Mouse (Mus musculus): ENCODE measurements around the gene Celf5.

Gene Celf5

DNA sequence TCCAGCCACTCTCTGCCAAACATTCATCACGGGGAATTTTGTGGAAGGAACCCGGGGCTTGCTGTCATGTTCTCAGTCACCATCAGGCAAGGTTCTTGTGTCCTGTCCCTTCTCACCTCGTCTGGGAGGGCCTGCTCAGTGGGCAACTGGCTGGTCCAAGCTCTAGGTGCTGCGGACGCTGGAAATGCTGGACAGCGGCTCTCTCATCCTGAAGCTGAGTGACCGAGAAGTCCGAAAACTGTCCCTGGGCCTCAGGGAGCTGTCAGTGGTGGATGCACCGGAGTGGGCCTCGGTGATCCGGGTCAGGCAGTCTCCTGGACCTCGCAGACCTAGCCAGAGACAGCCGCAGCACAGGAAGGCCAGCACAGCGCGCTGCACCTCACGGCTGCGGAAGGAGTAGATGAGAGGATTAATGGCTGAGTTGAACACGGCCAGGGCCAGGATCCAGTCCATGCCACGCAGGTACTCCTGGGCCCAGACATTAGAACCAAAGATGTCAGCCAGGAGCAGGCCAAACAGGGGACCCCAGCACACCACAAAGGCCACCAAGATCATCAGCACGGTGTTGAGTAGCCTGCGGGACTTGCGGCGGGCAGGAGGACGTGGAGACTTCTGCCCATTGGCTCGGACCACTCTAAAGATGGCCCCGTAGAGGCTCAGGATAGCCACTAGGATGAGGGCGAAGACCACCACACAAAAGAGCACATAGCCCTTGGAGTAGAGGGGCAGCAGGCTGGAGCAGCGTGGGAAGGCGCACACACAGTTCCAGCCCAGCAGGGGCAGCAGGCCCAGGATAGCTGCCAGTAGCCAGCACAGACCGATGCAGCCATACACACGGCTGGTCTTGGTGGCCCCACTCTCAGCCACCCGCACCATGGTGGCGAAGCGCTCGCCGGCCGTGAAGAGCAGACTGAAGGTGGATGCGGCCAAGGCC, 16.1 kb upstream of the Celf5 start:
- DNase-seq (ENCODE audit: low spot score in 2 of 2): no peak

DNA sequence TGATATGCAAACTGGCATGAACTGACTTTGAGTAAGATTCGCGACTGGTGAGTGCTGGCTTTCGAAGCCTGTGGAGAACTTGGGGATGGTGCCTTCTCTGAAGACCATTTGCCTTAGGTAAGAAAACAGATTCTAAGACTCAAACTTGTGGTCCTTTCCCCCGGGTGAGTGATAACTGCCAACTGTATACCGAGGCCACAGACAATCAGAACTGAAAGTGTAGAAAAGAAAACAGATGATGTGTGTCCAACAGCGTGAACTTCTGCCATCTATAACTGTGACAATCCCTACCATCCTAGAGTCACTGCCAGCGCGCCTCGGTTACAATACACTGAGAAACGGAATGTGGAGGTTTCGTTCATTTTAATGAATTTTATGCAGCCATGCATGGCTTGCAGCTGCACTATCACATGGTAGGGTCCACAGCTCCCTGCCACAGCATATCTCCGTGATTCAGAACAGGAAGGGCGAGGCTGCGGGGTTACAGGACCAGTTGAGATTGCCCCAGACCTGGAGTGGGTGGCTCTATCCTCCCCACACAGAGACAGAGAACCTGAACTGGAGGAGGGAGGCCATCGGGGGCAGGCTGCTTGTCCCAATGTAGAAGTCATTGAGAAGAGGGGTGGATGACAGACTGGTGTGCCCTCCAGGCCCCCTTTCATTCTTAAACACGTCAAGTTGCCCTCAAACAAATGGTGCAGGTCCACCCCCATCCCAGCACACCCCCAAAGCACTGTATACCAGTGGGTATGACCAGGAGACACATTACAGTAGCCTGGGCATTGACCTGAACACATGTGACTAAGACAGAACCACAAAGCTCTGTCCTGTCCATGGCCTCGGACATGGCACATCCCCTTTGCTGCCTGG, 15.1 kb upstream of the Celf5 start:
- peak; percentile 74 to 76 for DNase-seq (ENCODE audit: low spot score in 2 of 2)

DNA sequence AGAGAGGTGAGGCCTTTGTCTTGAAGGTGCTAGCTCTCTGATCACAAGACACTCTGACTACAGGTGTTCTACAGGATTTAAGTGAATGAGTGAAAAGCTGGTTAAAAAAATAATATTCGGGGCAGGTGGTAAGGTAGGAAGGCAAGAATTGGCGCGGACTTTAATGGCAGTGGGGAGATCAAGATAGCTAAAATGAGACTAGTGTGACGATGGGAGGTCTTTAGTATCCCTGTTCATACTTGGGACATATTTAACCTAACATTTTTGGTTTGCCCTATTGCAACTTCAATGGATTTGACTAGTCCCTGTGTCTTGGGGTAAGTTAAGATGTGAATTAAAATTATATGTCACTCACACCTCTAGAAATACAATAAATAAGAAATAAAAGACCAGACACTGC, 14.5 kb upstream of the Celf5 start:
- no peak for DNase-seq (ENCODE audit: low spot score in 2 of 2)

GRCm38 (mm10) chr10:81496264-81496901, 13.9 kb upstream of the Celf5 start, which contains the start of gene Ncln:
TSS of gene Ncln (minus strand) at chr10:81496392.
- DNase-seq (ENCODE audit: low spot score in 2 of 2): peak; percentile 97 to 98

DNA sequence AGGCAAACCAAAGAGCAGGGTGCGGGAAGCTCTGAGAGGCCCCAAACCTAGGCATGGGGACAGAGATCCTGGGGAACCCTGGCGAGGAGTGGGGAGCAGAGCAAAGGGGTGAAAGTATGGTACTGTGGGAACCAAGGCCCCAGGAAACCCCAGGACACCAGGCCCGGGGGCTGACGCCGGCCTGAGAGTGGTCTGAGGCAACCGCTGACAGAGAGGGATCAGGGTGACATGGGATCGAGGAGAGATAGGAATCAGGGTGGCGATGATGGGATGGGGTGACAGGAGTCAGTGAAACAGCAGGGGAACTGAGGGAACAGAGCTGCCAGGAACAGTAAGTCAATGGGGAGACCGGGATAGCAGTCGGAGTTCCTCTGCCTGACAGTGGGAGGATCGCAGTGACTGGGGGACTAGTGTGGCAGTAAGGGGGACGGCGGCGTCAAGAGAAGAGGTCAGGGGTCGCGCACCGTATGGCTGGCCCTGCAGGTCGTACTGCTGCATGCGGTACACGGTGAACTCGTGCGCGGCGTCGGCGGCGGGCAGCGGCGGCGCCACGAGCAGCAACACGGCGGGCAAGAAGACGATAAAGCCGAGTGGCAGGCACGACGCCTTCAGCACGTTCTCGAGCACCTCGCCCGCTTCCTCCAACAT, 13.2 kb upstream of the Celf5 start:
- no peak for DNase-seq (ENCODE audit: low spot score in 2 of 2)

DNA sequence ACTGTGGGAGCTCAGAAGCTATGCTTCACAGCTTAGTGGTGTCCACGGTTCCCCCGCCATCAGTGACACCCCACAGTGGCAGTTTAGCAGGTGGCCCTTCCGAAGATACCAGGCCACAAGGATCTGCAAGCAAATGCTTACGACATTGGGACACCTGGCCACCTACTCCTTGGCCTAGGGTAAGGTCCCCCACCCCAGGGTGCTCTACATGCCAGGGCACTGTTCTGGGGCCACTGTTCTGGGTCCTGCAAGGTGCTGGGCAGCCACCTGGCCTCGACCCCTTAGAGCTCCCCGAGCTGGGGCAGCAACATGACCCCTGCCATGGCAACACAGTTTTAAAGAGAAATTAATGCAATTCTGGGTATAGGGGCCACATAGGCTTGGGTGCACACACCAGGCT, 12.6 kb upstream of the Celf5 start:
- no peak for DNase-seq (ENCODE audit: low spot score in 2 of 2)

- DNase-seq (ENCODE audit: low spot score in 2 of 2): peak in 1 of 2 experiments; percentile 43
These were observed 11.9 kb upstream of the Celf5 start for GRCm38 (mm10) chr10:81494260-81495041.

DNA sequence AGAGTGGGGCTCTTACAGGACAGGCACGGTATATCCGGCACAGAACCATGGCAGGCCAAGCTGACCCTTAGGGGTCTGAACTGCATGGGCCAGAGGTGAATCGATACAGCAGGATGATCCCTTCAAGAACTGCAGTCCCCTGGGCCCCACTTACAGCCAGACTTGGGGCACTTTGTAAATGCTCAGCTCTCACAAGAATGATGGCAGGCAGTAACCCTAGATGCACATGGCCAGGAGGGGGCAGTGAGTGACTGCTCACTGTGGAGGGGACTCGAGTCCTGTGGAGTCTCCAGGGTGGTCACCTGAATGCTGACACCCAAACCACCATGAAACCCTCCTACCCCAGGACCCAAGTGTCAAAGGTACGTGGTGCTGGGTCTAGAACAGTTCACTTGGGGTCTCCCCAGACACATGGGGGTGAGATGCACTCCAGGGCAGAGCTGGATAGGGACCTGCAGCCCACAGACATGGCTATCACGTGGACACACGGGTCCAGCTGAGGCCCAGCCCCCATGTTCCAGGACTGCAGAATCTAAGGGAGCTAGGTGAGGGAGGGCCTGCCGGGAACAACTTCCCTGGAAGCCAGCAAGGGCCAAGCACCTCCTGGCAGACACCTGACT, 11.2 kb upstream of the Celf5 start:
- peak in 1 of 2 experiments; percentile 43 for DNase-seq (ENCODE audit: low spot score in 2 of 2)

GRCm38 (mm10) chr10:81492606-81493240, 10.2 kb upstream of the Celf5 start:
- no peak for DNase-seq (ENCODE audit: low spot score in 2 of 2)

DNA sequence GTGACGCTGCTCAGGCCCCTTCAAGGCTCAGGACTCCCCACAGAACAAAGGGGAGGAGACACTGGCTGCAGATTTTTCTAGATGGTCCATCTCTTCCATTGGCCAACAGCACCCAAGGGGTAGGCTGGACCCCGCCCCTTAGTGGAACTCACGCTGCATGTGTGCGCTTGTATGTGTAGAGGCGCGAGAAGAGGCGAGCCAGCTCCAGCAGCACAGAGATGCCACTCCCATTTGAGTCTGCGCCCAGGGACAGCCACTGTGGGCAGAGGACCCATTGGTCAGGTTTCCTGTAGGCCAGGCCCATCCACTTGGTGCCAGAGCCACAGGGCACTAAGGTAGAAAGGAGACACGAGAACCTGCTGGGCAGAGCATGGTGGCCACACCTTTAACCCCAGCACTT, 8.5 kb upstream of the Celf5 start:
- no peak for DNase-seq (ENCODE audit: low spot score in 2 of 2)

DNA sequence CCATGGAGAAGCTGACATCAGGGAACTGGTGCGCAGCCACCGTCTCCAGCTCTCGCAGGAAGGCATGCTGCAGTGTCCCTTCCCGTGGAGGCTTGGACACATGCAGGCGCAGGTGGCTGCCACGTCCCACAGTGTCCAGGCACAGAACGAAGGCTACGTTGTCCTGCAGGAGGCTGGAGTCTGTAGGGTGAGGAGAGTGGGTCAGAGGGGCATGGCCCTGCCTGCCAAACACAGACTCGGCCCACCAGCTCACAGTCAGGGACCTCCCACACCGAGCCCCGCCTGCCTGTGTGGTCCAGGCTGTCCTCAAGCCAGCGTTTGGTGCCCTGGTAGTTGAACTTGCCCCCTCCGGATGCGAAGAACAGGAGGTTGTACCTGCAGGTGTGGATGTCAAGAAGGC, 7.4 kb upstream of the Celf5 start:
- DNase-seq (ENCODE audit: low spot score in 2 of 2): no peak

DNA sequence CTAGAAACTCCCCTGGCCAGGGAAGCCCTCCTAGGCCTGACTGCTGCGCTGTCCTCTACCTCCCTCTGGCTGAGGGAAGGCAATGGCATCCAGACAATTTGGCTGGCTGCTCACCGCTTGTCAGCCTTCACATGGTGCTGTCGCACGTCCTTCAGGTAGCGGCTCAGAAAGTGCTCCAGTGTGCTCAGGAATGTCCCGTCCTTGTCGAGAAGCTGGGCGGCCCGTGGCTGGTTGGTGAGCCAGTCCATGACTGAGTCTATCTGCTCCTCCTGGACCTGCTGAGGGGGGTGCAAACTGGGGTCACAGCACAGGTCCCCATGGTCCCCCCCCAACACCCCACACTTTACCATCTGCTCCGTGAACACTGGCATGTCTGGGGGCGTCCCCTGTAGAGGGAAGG, 5.6 kb upstream of the Celf5 start:
- no peak for DNase-seq (ENCODE audit: low spot score in 2 of 2)

DNA sequence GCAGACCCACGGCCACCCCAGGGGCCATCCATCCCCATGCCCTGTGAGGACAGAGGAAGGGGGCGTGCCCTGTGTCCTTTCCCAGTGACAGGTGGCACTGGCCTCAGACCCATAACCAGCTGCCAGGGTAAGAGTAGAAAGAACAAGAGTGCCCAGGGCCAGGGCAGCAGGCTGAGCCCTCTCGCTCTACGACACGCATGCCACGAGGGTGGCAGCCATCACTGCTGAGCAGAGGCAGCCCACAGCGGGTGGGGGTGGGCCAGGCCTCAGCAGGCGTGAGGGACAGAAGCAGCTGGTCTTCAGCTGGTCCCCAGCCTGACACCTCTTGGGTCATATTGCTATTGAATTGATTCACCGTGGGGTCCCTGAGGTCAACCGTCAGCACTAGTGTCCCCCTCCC, 4.0 kb upstream of the Celf5 start:
- no peak for DNase-seq (ENCODE audit: low spot score in 2 of 2)

- no peak for DNase-seq (ENCODE audit: low spot score in 2 of 2)
These were observed 3.0 kb upstream of the Celf5 start for GRCm38 (mm10) chr10:81485479-81486018.

DNA sequence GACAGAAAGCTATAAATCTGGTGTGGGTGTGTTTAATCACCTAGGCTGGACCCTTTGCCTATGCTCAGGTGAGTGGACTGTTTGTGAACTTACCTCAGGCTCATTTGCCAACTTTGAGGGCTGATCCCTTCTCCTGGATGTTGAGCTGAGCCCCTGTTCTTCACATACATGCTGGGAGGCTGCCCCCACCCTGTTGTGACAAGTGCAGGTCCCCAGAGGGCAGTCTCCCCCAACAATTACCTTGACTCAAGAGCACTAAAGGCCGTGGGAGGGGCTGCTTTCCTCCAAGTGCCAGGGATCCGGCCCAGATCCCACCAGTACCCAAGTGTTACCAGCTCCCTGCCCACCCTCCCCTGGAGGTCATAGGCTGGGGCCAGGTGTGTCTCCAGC, 2.5 kb upstream of the Celf5 start:
- no peak for DNase-seq (ENCODE audit: low spot score in 2 of 2)

DNA sequence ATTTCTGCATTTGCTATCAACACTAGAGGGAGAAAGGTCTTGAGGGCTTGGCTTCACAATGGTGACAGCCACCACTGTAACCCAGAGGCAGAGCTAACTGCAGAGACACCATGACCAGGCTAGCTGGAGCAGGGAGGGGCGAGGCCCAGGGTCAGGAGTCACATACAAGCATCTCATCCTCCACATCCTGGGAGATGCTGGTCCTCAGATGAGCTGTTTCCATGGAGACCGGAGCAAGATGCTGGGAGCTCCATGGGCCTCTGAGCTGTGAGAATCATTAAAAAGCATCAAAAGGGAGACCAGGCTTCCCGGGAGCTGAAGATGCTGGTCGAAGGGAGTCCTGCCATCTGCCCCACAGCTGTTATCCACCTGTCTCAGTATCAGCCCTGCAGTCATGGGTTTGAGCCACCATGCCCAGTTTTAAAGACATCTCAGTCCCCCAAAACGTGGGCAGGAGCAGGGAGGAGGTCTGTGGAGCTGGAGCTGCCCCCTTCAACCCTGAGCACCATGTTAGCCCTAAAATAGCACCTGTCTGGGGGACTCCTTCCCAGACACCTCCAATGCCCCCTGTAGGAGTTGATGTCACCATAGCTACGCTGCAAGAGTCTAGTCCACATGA, 2.0 kb upstream of the Celf5 start:
- no peak for DNase-seq (ENCODE audit: low spot score in 2 of 2)

DNA sequence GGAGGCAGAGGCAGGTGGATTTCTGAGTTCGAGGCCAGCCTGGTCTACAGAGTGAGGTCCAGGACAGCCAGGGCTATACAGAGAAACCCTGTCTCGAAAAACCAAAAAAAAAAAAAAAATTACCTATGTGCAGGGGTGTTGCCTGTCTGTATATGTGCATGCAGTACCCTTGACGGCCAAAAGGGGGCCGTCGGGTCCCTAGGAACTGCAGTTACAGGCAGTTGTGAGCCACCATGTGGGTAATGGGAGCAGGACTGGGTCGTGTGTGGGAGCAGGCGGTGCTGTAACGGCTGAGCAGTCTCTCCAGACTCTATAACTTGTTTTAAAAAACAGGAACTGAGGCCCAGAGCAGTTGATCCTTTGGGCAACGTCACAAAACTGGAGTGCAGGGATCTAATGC, 1.5 kb upstream of the Celf5 start:
- no peak for DNase-seq (ENCODE audit: low spot score in 2 of 2)

DNA sequence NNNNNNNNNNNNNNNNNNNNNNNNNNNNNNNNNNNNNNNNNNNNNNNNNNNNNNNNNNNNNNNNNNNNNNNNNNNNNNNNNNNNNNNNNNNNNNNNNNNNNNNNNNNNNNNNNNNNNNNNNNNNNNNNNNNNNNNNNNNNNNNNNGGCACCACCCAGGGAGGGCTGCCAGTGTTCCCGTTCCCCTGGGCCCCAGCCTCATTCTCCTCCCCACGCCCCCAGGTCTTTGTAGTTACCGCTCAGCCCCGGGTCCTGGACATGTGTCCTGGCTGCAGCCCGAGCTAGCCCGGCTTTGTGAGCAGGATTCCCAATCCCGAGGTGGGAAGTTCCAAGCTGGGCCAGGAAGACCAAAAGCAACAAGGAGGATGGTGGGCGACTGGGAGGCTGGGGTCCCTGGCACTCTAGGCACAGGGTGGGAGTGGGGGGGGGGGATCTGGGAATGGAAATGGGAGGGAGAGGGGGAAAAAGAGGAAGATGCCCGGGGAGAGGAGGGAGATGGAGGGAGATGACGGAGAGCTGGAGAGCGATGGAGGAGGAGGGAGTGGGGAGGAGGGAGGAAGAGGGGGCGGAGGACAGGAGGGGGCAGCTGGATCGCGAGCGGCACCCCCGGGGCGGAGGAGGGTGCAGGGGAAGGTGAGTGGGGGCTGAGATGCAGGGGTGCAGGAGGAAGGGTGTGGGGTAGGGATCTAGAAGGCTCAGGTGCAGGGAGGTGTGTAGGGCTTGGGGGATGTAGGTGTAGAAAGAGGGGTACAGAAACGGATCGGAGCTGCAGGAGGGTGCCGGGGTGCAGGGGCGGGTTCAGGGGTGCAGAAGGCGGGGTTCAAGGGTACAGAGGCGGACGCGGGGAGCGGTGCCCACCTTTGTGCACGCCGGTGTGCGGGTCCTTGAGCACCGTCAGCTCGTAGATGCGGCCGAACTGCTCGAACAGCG, 640 bp downstream of the Celf5 start:
- DNase-seq (ENCODE audit: low spot score in 2 of 2): no peak

Measured in spleen, postnatal 36 days (tissue).